Mouse (Mus musculus) liver, embryonic 12.5 days (tissue): ENCODE results near the gene Sis. TPM values are rescaled to one million over a fixed set of nuclear protein-coding genes. Genes with fewer than 3 reads are reported as not detected.

ENCODE experiments used
- polyA plus RNA-seq: library from polyadenylated mRNA; unstranded; fragments of >200 nt; fragmentation: Nextera tagmentation; extraction: Ambion mirVana; gene quantifications from 2 replicates; pipeline ENCODE4 v1.2.1, GENCODE M21; 2016

Sis gene
- polyA plus RNA-seq, 1 experiment from 2014 or later = not detected

Other genes with a start within 250 kb of the Sis start
- 0.05 TPM in 1 of 2 replicates, not detected in the other for gene Slitrk3, start 89.9 kb upstream of the Sis start, polyA plus RNA-seq